Mouse (Mus musculus) kidney, postnatal 10 days (tissue): ENCODE measurements around the gene Asap3.
A peak's percentile ranks its signal among the peaks of the same experiment; 100 is the strongest.

ENCODE experiments used
- DNase-seq: peaks from one replicate; pipeline ENCODE4 v3.0.0; 2021; ENCODE audit warnings: mixed read lengths

Gene Asap3

DNA sequence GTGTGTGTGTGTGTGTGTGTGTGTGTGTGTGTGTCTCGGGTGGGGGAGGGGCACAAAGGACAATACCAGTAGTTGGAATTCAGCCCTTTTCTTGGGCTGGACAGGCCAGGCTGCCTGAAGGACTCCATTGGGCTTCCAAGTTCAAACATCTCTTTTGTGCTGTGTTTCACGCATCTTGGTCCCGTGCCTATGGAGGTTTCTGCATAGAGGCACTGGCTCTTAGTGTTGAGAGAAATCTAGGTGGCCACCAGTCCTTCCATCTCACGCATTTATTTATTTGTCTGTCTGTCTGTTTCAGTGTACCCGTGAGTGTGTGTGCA, 18.0 kb downstream of the Asap3 start:
- DNase-seq, result no peak

DNA sequence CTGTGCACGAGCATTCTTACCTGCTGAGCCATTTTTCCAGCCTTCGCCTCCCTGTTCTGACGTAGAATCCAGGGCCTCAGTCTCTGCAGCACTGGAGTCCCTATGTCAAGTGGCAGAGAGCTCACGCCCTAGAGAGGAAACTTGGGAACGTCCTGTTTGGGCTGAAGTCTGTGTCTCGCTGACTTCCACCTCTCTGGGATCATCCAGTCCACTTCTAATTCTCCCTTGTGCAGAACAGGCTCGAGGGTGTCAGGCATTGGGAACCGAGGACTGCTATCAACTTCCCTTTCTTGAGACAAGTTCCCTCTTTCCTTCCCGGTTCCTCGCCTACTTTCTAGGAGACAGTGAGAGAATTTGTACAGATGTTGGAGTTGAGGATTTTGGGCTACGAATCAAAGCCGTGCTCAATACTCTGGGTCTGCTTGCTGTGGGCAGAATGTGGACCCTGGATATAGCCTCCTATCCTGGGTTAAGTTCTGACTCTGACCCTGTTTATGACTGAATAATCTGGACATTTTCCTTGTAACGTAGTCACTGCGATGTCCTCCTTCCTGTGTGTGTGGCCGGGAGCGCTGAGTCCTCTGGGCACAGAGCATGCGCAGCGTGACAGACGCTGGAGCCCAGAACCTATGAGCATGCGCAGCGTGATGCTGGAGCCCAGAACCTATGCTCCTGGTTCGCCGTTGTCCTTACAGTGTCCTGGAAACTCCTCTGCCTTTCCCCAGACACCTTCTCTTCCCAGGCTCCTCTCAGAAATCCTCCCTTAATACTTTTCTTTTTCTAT, 18.7 kb downstream of the Asap3 start:
- DNase-seq, result no peak

DNA sequence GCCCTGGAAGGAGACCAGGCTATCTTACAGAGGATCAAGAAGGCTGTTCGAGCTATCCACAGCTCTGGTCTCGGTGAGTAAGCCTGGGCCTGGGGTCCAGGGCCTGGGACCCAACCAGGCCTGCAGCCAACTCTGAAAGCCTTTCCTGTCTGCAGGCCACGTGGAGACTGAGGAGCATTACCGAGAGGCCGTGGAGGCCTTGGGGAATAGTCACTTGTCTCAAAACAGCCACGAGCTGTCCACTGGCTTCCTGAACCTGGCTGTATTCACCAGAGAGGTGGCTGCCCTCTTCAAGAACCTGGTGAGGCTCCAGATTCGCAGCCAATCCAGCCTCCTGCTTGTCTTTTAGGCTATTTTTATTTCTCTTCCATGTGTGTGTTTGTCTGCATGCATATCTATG, 21.2 kb downstream of the Asap3 start:
- peak; percentile 31 for DNase-seq

DNA sequence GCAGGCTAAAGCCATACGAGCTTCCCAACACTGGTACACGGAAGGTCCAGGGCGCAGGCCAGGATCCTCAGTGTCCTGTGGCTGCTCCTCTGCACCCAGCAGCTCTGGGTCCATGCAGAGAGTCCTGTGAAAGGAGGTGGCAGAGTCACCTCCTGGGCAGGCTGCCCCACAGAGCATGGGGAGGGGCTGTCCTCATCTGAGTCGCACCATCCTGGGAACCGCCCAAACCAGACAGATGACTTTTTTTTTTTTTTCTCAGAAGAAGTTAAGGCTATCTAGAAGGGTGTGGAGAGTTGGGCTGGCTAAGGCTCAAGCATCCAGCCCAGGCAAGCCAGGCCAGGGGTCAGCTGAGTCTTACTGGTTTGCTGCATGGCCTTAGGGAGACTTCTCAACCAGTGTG, 22.5 kb downstream of the Asap3 start:
- no peak for DNase-seq

DNA sequence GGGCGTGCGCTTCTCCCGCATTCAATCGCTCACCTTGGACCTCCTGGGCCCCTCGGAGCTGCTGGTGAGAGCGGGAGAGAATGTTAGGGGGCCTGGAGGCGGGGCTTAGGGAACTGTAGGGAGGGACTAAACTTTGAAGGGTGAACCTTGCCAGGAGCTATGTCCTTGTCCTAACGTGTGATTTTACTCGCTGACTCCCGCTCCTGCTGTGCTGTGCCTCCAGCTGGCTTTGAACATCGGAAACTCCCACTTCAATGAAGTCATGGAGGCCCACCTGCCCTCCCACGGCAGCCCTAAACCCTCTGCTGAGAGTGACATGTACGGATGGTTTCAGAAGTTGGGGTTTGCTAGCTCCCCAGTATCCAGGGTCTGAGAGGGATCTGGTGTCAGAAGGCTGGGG, 32.5 kb downstream of the Asap3 start:
- DNase-seq, result no peak

DNA sequence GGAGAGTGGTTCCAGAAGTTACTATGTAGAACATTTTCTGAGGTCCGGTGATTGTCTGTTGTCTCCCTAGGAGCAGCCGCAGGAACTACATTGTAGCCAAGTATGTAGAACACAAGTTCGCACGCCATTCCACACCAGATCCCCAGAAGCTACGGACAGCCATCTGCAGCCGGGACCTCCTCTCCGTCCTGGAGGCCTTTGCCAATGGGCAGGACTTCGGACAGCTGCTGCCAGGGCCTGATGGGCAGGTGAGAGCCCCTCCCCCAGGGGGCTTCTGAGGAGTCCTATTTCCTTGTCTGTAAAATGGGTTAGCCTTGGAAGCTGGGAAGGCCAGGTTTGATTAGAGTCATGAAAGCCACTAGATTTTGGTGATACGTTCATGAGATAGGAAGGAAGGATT, 32.9 kb downstream of the Asap3 start:
- no peak for DNase-seq

DNA sequence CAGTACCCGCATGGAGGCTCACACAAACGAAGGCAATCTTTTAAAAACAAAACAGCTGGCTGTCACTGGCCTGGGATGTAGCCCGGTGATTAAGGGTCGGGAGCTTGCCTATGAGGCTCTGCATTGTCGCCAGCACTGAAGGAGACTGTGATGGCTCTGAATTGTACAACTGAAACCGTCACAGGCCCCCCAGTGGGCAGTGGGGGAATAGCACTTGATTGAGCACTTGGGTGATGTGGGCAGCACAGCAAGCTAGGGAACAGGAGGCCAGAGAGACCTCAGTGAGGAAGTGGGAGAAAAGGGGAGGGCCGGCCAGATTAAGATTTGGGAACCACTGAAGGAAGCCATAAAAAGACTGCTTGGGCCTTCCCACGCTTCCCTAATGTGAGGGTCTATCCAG, 33.5 kb downstream of the Asap3 start:
- DNase-seq, result peak; percentile 92

DNA sequence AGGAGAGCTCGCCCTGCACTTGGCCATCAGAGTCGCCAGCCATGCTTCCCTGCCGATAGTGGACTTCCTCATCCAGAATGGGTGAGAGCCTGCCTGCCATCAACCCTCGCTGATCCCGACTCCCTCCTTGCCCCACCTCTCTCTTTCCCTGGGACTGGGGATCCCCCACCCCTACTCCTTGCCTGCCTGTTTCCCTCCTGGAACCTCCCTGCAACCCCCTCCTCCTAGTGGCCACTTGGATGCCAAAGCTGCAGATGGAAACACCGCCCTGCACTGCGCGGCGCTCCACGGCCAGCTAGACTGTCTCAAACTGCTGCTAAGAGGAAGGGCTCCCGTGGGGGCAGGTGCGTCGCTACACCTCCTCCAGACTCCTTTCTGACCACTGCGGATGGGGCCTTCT, 34.0 kb downstream of the Asap3 start:
- DNase-seq, result no peak

DNA sequence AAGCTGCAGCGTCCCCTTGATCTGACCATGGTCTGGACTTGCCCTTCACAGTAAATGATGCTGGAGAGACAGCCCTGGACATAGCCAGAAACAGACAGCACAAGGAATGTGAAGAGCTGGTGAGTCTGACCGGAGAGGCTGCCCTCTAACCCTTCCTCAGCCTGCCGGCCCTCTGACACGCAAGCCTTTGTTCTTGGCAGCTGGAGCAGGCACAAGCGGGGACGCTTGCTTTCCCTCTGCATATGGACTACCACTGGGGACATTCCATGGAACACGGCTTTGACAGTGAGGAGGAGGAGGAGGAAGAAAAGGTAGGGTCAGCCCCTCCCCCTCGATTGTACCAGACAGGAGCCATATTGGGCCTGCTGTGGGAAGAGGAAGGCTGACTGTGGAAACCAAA, 34.8 kb downstream of the Asap3 start:
- no peak for DNase-seq

DNA sequence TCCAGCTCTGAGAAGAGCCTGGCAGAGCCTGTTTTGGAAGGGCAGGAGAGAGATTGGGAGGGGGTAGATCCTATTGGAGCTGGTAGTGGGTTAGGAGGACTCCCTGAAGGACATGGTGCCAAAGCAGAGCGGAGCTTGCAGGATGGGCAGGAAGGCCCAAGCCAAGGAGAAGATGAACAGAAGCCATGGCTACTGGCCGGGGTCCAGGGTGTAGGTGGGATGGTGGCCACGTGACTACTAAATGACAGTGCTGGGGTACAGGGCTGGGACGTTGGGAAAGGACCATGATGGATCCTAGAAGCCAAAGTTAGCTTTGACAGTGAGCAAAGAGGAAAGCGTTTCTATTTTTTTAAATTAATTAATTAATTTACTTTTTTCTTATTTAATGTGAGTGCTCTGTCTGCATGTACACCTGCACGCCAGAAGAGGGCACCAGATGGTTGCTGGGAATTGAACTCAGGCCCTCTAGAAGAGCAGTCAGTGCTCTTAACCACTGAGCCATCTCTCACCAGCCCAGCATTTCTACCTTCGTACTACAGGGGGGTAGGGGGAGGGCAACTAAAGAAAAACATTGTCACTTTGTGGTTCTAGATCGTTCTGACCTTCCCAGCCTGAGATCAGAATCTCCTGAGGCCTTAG, 36.0 kb downstream of the Asap3 start:
- DNase-seq, result peak; percentile 63

DNA sequence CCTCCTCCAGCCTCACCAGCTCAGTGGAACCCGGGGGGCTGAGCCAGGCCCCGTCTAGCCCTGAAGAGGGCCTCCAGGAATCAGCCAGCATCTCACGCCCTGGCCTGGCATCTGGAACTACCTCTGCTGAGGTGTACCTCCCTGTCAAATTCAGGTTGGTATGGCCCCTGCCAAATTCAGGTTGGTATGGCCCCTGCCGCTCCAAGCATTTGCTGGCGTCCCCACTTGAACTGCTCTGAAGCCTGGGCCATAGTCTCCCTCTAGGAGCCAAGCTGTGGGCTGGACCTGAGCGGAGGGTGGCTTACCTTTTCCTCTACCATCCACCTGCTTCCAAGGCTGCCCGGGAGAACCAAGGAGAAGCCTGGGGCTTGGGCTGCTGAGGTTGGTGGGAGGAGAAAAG, 36.6 kb downstream of the Asap3 start:
- no peak for DNase-seq

DNA sequence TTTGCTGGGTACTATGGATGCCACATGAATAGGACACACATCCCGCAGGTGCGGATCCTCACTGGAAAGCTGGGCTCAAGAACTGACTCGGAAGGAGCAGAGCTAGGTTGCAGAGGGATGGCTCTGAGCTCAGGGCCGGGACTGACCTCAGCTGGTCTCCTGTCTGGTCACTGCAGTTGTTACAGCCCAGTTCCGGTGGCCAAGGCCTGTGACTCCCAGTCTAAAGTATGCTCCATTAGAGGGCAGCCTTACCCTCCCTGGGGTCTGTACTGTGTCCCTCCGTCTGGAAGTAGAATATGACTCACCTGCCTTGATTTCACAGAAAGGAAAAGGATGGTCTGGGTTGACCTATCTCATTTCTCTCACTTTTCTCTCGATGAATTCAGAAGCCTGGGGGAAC, 38.0 kb downstream of the Asap3 start:
- DNase-seq, result no peak

DNA sequence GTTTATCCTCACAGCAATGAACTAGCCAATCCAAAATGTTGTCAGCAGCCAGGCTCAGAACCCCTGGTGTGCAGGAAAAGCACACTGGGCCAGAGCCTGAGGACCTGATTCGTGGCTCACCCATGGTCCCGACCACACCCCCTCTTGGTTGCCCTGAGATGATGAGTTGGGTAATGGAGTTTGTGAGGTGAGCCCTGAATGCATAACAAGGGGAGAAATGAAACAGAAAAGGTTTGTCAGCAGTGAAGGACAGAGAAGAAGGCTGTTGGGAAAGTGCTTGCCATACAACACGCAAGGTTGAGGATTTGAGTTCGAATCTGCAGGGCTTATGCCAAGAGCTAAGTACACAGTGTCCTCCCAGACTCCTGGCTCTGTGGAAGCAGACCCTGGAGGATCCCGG, 39.5 kb downstream of the Asap3 start:
- no peak for DNase-seq

DNA sequence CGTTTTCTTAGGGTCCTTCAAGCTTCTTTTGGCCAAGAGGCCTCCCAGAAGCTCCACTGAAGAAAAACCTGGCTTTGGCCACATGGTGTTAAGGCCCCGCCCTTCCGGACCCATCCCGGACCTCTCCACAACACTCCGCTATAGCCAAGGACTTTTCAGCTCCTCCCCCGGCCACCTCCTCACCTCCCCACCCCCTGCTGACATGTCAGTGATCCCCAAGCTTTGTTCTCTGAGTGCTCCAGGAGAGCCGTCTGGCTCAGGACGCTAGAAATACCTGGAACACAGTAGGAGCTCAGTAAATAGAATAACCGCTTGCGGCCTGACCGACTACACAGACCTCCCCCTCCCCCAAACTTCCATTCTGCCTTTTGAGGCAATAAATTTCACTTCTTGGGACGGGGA, 40.4 kb downstream of the Asap3 start:
- no peak for DNase-seq

DNA sequence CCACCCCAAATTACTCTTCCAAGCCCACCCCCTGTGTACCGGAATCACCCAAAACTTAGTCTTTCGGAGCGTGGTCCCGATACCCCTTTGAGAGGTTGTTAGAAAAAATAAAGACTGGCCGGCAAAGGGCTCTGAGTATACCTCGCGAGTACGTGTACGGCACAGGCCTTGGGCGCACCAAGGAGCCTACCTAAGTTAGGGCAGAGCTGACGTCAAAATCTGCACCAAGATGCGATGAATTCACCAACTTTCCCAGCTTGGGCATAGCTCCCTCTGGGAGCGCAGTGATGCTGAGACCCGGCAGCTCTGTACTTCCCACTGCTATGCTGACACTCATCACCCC, 41.2 kb downstream of the Asap3 start:
- DNase-seq, result peak; percentile 23

DNA sequence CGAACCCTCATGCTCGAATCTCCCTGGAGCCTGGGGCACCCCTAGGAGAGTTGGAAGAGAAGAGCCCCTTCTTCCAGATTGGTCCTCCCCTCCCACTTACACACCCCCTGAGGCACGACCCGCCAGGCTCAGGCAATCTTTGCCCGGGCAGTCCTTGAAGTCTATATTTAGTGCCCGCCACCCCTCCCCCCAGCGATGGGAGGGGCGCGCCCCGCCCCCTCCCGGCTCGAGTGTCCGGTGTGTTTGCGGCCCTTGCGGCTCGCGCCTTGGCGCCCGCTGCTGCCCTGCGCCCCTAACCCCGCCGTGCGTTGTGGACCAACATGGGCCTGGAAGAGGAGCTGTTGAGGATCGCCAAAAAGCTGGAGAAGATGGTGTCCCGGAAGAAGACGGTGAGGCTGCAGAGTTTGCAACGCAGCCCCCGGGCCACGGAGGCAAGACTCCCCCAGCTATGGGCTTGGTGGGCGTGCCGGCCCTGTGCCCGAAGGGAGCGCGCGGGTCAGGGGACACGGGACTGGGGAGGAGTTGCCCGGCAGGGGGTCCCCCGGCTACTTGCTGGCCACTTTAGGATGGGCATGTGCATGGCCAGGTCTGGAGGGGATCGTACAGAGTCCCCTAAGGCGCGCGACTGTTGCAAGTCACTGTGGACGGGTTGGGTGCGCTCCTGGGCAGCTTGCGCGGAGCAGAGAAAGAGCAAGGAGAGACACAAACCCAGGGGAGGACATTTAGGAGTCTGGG, 41.7 kb downstream of the Asap3 start, which contains the start of gene Tcea3:
Gene Tcea3, plus strand, starts transcription at position 1 of the 735 bp plus-strand sequence.
- peak; percentile 81 for DNase-seq

DNA sequence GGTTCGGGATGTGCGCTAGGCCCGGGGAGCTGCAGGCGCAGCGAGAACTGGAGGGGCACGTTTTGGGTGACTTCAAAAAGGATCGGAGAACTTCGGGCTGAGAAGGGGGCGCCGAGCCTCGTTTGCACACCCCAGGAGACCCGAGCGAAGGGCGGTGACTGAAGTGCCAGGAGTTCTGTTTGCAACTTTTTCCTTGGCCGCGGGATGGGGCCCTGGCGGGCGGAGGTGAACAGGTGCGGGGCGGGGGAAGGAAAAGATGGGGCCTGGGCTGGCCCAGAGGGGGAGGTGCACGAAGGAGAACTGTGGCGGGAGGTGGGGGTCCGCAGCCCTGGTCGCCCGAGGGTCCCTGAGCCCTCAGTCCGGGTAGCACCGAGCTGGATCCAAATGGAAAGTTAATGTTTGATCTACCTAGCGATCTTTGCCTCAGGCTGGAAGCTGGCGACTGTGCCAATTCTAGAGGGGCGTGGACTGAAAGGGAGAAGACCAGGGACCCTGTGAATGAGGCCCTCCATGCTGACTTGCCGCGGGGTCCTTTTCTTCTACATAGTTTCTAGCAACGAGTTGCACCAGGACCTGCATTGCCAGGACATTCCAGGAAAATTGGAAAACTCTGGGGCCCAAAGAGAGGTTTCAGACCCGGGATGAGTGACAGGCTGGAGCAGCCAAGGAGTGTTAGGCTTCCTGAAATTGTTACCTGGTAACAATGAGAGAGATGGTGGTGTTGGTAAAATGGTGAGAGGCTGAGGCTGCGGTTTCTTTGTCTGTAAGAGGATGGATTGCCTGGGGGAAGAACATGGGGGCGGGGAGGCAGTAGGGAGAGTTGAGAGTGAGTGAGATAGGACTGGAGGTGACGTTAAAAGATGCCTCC, 42.5 kb downstream of the Asap3 start:
- peak; percentile 69 for DNase-seq

DNA sequence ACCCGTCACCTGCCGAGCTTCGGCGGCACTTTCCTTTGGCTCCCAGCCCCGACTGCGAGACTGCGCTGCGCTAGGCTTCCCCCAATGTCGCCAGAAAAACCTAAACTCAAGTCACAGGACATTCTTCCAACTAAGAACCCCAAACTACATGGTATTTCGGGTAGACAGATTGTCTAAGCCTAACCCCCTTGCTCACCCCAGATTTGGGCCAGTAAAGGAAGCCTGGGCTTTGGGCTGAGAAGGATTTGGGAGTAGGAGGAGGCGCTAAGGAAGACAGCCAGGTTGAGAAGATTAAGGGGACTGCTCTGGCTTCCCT, 43.1 kb downstream of the Asap3 start:
- DNase-seq, result no peak

DNA sequence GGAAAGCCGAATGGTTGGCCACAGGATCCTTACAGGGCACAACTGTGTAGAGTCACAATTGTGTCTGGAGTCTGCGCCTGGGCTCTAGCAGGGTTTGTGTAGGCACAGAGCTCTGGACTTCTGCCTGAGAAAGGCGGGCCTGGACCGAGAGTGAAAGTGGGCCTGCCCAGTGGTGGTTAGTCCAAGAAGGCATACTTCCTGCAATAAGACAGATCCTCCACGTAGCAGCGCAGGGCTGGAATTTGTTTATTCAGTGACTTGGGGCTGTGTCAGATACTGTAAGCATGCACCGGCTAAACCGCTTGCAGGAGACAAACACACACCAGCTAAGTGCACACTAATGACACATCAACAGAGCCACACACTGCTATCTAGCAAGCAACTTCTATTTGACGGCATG, 43.6 kb downstream of the Asap3 start:
- DNase-seq, result peak; percentile 71

DNA sequence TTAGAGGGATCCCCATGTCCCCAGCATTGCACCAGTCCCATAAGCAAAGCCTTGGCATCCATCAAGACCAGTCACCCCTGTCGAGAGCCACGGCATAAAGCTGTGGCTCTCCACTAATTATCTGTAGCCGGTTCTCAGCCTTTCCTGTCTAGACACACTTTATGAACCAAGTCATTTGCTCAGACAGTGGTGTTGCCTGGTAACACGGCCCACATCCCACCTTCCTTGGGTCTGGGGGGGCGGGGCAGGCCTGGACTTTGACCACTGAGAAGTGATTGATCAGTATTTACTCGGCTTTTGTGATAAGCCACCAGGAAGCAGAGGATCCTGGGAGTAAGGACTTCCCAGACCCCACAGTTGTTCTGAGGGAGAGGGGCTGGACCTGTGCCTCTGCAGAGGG, 49.8 kb downstream of the Asap3 start:
- no peak for DNase-seq

DNA sequence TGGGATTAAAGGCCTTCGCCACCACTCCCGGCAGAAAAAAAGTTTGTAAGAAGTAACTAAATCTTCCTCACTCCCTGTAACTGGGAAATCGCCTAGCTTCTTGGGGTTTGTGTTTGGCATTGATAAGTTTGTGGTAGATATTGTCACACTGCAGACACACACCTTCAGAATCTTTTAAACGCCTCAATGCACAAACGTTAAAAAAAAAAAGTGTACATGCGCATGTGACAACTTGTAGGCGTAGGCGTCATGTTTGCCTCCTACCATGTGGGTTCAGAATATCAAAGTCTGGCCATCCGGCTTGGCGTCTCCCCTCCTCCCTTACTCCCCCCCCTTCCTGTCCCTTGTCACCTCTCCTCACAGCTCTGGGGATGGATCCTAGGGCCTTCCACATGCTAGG, 50.5 kb downstream of the Asap3 start:
- no peak for DNase-seq

DNA sequence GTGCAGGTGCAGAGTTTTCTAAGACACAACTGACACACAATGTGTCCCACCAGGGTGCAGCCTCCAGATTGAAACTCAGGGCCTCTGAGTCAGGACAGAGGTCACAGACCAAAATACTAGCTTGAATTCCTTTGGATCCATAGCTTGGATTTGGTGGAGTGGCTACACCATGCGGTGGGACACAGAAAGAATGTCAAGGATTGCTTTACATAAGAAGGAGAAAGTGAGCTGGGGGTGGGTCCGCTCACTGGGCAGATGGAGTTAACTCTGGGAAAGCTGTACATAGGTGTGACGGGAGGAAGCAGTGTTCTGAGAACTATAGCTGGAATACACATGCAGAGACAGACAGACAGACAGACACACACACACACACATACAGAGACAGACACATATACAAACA, 53.8 kb downstream of the Asap3 start:
- no peak for DNase-seq

DNA sequence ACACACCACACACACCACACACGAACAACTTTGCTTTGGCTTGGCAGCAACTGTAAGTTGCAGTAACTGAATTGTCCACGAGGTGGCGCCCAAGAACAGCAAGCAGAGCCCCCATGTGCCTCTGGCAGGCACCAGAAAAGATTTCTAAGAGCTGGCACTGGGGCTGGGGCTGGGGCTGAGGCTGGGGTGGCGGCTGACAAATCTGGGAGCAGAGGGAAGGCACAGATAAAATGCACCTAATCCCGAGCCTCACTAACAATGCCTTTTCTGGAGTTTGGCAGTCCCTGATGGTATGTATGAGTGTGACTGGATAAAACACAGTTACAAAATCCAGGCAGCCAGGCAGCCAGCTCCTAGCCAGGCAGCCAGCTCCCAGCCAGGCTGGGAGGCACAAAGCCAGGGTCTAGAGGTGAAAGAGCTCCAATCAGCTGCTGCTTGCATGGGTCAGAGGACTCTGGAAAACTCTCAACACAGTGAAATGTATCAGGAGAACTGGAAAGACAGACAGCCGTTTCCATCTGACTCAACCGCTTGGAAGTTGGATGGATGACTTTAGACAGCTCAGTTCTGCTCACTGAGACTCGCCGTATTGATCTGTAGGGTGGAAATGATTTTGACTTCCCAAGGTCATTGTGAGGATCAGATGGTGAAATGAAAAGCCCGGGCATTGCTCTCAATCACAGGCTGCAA, 54.5 kb downstream of the Asap3 start:
- peak; percentile 92 for DNase-seq
